Mouse (Mus musculus): ENCODE results near the gene Snrpd3. TPM values are rescaled to one million over a fixed set of nuclear protein-coding genes. Genes with fewer than 3 reads are reported as not detected.
"Not testable (repeated sequence)": the region's sequence is repeated elsewhere in the genome, so short reads cannot be mapped to it uniquely, and the experiment has no call there.

Gene Snrpd3
- polyA plus RNA-seq, 1 experiment from 2014 or later: 141 TPM

GRCm38 (mm10) chr10:75505130-75505495, 12.2 kb upstream of the Snrpd3 start:
- H3K27me3 ChIP-seq (ENCODE audit: control insufficient read depth, insufficient read depth, low read length): no peaks in the 10 kb centered on the region
- H3K9me3 ChIP-seq (ENCODE audit: control insufficient read depth, low read depth, low read length): no peaks in the 10 kb centered on the region
- ATAC-seq (ENCODE audit: insufficient number of reproducible peaks, insufficient read depth, low FRiP score, low read depth): no peak
- no peak overlapping the region for H3K9ac ChIP-seq (replicated peaks; ENCODE audit: low read depth, low read length)
- H3K27ac ChIP-seq (ENCODE audit: low read length): no peak overlapping the region
- peaks cover 29% of the 10 kb centered on the region for H3K36me3 ChIP-seq (ENCODE audit: control insufficient read depth, insufficient read depth, low read length)
- WGBS: 69% methylated on average over 3 of the region's 3 CpGs
- no peak overlapping the region for H3K4me2 ChIP-seq (replicated peaks; ENCODE audit: low read depth, low read length)
- H3K4me3 ChIP-seq (ENCODE audit: low read depth, low read length): no peak overlapping the region
- no peaks in the 10 kb centered on the region for H3K4me1 ChIP-seq (ENCODE audit: control insufficient read depth, insufficient read depth, low read length)

GRCm38 (mm10) chr10:75505928-75506327, 11.4 kb upstream of the Snrpd3 start:
- not testable (repeated sequence) for H3K9ac ChIP-seq (replicated peaks; ENCODE audit: low read depth, low read length); H3K4me1 ChIP-seq (ENCODE audit: control insufficient read depth, insufficient read depth, low read length); H3K9me3 ChIP-seq (ENCODE audit: control insufficient read depth, low read depth, low read length); H3K27ac ChIP-seq (ENCODE audit: low read length); H3K4me3 ChIP-seq (ENCODE audit: low read depth, low read length); H3K4me2 ChIP-seq (replicated peaks; ENCODE audit: low read depth, low read length); H3K27me3 ChIP-seq (ENCODE audit: control insufficient read depth, insufficient read depth, low read length); ATAC-seq (ENCODE audit: insufficient number of reproducible peaks, insufficient read depth, low FRiP score, low read depth)
- 87% methylated on average over 3 of the region's 3 CpGs for WGBS
- H3K36me3 ChIP-seq (ENCODE audit: control insufficient read depth, insufficient read depth, low read length): peaks cover 30% of the 10 kb centered on the region

GRCm38 (mm10) chr10:75510446-75510845, 6.9 kb upstream of the Snrpd3 start:
- H3K4me2 ChIP-seq (replicated peaks; ENCODE audit: low read depth, low read length): no peak overlapping the region
- no peak overlapping the region for H3K9ac ChIP-seq (replicated peaks; ENCODE audit: low read depth, low read length)
- ATAC-seq (ENCODE audit: insufficient number of reproducible peaks, insufficient read depth, low FRiP score, low read depth): no peak
- H3K9me3 ChIP-seq (ENCODE audit: control insufficient read depth, low read depth, low read length): no peaks in the 10 kb centered on the region
- H3K4me3 ChIP-seq (ENCODE audit: low read depth, low read length): no peak overlapping the region
- WGBS: 98% methylated on average over 7 of the region's 7 CpGs
- no peaks in the 10 kb centered on the region for H3K27me3 ChIP-seq (ENCODE audit: control insufficient read depth, insufficient read depth, low read length)
- peaks cover under 1% of the 10 kb centered on the region; the same call in 1 of the 2 replicates for H3K4me1 ChIP-seq (ENCODE audit: control insufficient read depth, insufficient read depth, low read length)
- H3K27ac ChIP-seq (ENCODE audit: low read length): no peak overlapping the region
- peaks cover 36% of the 10 kb centered on the region for H3K36me3 ChIP-seq (ENCODE audit: control insufficient read depth, insufficient read depth, low read length)

GRCm38 (mm10) chr10:75511060-75511459, 6.3 kb upstream of the Snrpd3 start:
- no peak for ATAC-seq (ENCODE audit: insufficient number of reproducible peaks, insufficient read depth, low FRiP score, low read depth)
- 83% methylated on average over 9 of the region's 9 CpGs for WGBS
- Histone ChIP-seq H3K4me2 (replicated peaks; ENCODE audit: low read depth, low read length) (no peak overlapping the region), H3K4me3 (ENCODE audit: low read depth, low read length) (no peak overlapping the region), H3K27me3 (ENCODE audit: control insufficient read depth, insufficient read depth, low read length) (no peaks in the 10 kb centered on the region), H3K4me1 (ENCODE audit: control insufficient read depth, insufficient read depth, low read length) (peaks cover 7% of the 10 kb centered on the region), H3K27ac (ENCODE audit: low read length) (no peak overlapping the region), H3K9ac (replicated peaks; ENCODE audit: low read depth, low read length) (no peak overlapping the region), H3K36me3 (ENCODE audit: control insufficient read depth, insufficient read depth, low read length) (peaks cover 36% of the 10 kb centered on the region), H3K9me3 (ENCODE audit: control insufficient read depth, low read depth, low read length) (no peaks in the 10 kb centered on the region)

GRCm38 (mm10) chr10:75511897-75512296, 5.5 kb upstream of the Snrpd3 start:
- peaks cover 12% of the 10 kb centered on the region for H3K4me1 ChIP-seq (ENCODE audit: control insufficient read depth, insufficient read depth, low read length)
- peaks cover 32% of the 10 kb centered on the region for H3K36me3 ChIP-seq (ENCODE audit: control insufficient read depth, insufficient read depth, low read length)
- no peak overlapping the region for H3K4me3 ChIP-seq (ENCODE audit: low read depth, low read length)
- ATAC-seq (ENCODE audit: insufficient number of reproducible peaks, insufficient read depth, low FRiP score, low read depth): no peak
- 92% methylated on average over 7 of the region's 7 CpGs for WGBS
- no peak overlapping the region for H3K4me2 ChIP-seq (replicated peaks; ENCODE audit: low read depth, low read length)
- no peak overlapping the region for H3K9ac ChIP-seq (replicated peaks; ENCODE audit: low read depth, low read length)
- no peaks in the 10 kb centered on the region for H3K27me3 ChIP-seq (ENCODE audit: control insufficient read depth, insufficient read depth, low read length)
- no peaks in the 10 kb centered on the region for H3K9me3 ChIP-seq (ENCODE audit: control insufficient read depth, low read depth, low read length)
- H3K27ac ChIP-seq (ENCODE audit: low read length): no peak overlapping the region

GRCm38 (mm10) chr10:75512796-75513195, 4.6 kb upstream of the Snrpd3 start:
- Histone ChIP-seq H3K9me3 (ENCODE audit: control insufficient read depth, low read depth, low read length) (no peaks in the 10 kb centered on the region), H3K4me2 (replicated peaks; ENCODE audit: low read depth, low read length) (no peak overlapping the region), H3K4me1 (ENCODE audit: control insufficient read depth, insufficient read depth, low read length) (peaks cover 12% of the 10 kb centered on the region), H3K4me3 (ENCODE audit: low read depth, low read length) (no peak overlapping the region), H3K9ac (replicated peaks; ENCODE audit: low read depth, low read length) (no peak overlapping the region), H3K27ac (ENCODE audit: low read length) (no peak overlapping the region), H3K27me3 (ENCODE audit: control insufficient read depth, insufficient read depth, low read length) (no peaks in the 10 kb centered on the region), H3K36me3 (ENCODE audit: control insufficient read depth, insufficient read depth, low read length) (peaks cover 28% of the 10 kb centered on the region)
- 89% methylated on average over 7 of the region's 7 CpGs for WGBS
- ATAC-seq (ENCODE audit: insufficient number of reproducible peaks, insufficient read depth, low FRiP score, low read depth): no peak

- Histone ChIP-seq H3K36me3 (ENCODE audit: control insufficient read depth, insufficient read depth, low read length) (peaks cover 23% of the 10 kb centered on the region), H3K4me1 (ENCODE audit: control insufficient read depth, insufficient read depth, low read length) (peaks cover 12% of the 10 kb centered on the region), H3K4me2 (replicated peaks; ENCODE audit: low read depth, low read length) (no peak overlapping the region), H3K9ac (replicated peaks; ENCODE audit: low read depth, low read length) (no peak overlapping the region), H3K9me3 (ENCODE audit: control insufficient read depth, low read depth, low read length) (no peaks in the 10 kb centered on the region), H3K4me3 (ENCODE audit: low read depth, low read length) (no peak overlapping the region), H3K27me3 (ENCODE audit: control insufficient read depth, insufficient read depth, low read length) (no peaks in the 10 kb centered on the region), H3K27ac (ENCODE audit: low read length) (no peak overlapping the region)
- ATAC-seq (ENCODE audit: insufficient number of reproducible peaks, insufficient read depth, low FRiP score, low read depth): no peak
- 88% methylated on average over 8 of the region's 8 CpGs for WGBS
Observed at GRCm38 (mm10) chr10:75513306-75514067, 3.9 kb upstream of the Snrpd3 start.

- Histone ChIP-seq H3K9ac (replicated peaks; ENCODE audit: low read depth, low read length) (no peak overlapping the region), H3K27ac (ENCODE audit: low read length) (no peak overlapping the region), H3K36me3 (ENCODE audit: control insufficient read depth, insufficient read depth, low read length) (peaks cover 16% of the 10 kb centered on the region), H3K4me2 (replicated peaks; ENCODE audit: low read depth, low read length) (no peak overlapping the region), H3K4me1 (ENCODE audit: control insufficient read depth, insufficient read depth, low read length) (peaks cover 18% of the 10 kb centered on the region), H3K4me3 (ENCODE audit: low read depth, low read length) (no peak overlapping the region), H3K9me3 (ENCODE audit: control insufficient read depth, low read depth, low read length) (no peaks in the 10 kb centered on the region), H3K27me3 (ENCODE audit: control insufficient read depth, insufficient read depth, low read length) (no peaks in the 10 kb centered on the region)
- 79% methylated on average over 7 of the region's 7 CpGs for WGBS
- no peak for ATAC-seq (ENCODE audit: insufficient number of reproducible peaks, insufficient read depth, low FRiP score, low read depth)
Observed at GRCm38 (mm10) chr10:75514361-75514760, 3.0 kb upstream of the Snrpd3 start.

Data from stomach, embryonic 14.5 days (tissue).